Mouse (Mus musculus) fibroblast of lung, adult 2 months (primary cell): ENCODE data around the gene Tceal3.
"Not testable (repeated sequence)": the region's sequence is repeated elsewhere in the genome, so short reads cannot be mapped to it uniquely, and the experiment has no call there.

ENCODE experiments used
- DNase-seq: peaks from one replicate; pipeline ENCODE4 v3.0.0-alpha.2; 2011; ENCODE audit warnings: low read depth

The Tceal3 gene

GRCm38 (mm10) chrX:136590199-136590896 is at the start of gene Tceal3:
Tceal3 (plus strand) TSS chrX:136590842.
- no peak for DNase-seq

GRCm38 (mm10) chrX:136543956-136544355 is 46.7 kb upstream of the Tceal3 start, which contains the start of gene Kir3dl2:
Kir3dl2 (minus strand) TSS chrX:136544056.
- not testable (repeated sequence) for DNase-seq

DNA sequence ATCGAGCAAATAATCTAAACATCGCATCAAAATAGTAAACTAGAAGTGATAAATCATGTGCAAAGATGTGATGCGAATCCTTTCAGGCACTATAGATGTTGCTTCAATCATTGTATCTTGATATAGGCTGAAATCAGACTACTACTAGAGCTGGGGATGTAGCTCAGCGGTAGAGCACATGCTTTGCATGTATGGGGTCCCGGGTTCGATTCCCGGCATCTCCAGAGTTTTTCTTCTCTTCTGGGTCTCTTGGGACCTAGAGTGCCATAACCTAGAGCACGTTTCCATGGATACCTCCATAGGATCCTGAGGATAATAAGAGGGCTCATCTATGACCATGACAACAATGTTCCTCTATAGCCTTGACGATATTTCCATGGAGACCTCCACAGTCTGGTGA is 21.5 kb upstream of the Tceal3 start:
- DNase-seq, result not testable (repeated sequence)

GRCm38 (mm10) chrX:136584617-136585016 is 6.0 kb upstream of the Tceal3 start:
- DNase-seq, result no peak

GRCm38 (mm10) chrX:136590897-136591257 is 235 bp downstream of the Tceal3 start:
- no peak for DNase-seq

DNA sequence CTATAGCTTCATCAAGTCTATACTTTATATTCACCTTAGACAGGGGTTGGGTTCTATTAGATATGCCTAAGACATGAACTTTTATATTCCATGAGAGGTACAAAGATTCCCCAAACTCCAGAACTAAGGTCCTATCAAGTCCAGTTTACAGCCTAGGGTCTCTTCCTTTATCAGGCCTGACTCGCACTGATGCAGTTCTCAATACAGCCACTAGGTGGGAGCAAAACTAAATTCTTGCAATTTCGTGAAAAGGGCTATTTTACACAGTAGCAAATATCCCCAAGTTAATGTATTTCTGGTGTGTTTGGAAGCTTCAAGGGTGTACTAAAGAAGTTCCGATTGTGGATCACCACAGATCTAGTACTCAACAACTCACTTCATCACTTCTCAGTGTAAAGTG is 8.8 kb downstream of the Tceal3 start:
- no peak for DNase-seq

DNA sequence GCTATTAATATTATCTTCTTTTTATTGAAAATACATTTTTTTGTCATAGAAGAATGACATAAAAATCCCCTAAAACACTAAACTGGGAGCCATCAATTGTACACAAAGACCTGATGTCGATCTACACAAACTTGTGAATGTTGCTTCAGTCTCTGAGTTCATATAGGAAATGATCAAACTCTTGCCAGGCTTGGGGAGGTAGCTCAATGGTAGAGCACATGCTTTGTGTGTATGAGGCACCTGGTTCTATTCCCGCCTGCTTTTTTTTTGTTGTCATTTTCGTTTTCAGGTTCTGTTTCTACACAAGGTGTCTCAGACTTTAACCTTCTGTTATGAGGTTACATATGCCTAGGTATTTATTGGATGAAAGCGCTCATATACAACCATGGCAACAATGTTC is 16.3 kb downstream of the Tceal3 start:
- no peak for DNase-seq

DNA sequence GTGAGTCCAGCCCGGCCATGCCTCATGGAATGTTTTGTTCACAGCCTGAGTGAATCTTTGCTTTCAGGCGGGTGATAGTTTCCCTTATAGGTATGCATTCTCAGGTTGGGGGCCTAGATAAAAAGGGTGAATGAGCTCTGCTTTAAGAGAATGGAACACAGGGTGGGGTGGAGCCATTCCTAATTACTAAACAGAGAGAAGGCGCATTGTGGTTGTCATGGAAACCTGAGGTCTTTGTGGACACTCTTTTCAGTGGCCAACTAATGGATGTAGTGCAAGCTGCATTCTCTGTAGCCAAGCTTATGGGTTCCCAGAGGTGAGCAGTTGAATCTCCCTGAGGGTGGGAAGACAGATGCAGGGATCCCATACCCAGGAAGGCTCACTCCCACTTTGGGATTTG is 16.8 kb downstream of the Tceal3 start:
- DNase-seq, result no peak

- no peak for DNase-seq
Measured at GRCm38 (mm10) chrX:136611346-136611745, 20.7 kb downstream of the Tceal3 start.

DNA sequence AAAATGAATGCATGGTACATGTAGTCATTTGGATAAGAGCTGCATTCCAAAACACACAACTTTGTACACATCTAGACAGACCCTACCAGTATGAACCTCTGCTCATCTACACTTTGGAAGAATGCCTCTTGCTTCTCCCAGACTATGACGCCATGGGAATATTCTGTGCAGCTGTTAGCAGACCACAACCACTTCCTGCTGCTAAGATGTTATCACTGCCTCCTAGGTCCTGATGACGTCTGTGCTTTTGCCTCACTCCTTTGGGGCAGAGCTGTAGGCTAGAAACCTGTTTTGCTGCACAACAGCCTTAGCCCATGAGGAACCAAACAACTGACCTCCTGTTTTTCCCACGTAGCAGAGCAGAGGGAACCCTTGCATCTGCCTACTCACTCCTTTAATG is 25.2 kb downstream of the Tceal3 start:
- DNase-seq, result not testable (repeated sequence)

DNA sequence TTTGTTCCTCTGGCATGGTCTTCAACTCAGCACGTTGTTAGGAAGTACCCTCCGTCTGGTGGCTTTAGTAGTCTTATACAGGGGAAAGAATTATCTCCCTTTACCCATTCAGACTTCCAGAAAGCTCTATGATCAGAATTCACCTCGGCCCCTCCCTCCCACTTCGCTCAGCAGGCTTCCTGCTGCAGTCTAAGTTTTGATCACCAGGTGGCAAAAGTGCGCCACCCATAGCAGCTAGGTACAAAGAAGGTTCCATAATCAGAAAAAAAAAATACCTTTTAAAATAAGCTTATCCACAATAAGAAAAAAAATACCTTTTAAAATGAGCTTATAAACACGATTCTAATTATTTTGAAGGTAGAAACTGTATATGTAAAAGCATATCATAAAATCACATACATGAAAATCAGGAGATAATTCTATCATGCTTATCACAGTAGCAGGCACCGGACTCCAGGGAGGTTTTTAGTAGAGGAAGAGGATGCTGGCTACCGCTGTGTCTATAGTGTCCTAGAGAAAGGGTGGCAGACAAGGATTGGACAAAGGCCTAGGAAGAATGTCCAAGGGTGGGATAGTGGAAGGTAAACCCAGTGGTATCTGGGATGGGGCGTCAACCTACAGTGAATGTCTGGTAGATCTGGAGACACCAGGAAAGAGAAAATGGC is 34.4 kb downstream of the Tceal3 start:
- DNase-seq, result peak; percentile 7

GRCm38 (mm10) chrX:136625959-136626358 is 35.3 kb downstream of the Tceal3 start:
- no peak for DNase-seq

DNA sequence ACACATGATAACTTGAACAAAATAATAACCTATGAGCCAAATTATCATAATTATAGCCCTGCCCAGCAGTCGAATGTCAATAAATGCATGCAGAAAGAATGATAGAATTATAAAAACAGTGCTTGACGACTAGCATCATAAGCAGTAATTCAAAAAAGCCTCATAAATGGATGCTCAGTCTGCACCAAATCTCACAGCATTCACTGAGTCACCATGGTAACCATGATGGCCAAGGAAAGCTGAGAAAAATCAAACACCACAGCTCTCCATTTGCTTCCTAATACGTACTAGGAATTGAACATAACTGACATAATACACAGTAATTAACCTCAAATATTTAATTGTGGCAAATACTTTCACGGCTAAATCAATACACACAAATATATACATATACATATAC is 44.5 kb downstream of the Tceal3 start:
- no peak for DNase-seq

DNA sequence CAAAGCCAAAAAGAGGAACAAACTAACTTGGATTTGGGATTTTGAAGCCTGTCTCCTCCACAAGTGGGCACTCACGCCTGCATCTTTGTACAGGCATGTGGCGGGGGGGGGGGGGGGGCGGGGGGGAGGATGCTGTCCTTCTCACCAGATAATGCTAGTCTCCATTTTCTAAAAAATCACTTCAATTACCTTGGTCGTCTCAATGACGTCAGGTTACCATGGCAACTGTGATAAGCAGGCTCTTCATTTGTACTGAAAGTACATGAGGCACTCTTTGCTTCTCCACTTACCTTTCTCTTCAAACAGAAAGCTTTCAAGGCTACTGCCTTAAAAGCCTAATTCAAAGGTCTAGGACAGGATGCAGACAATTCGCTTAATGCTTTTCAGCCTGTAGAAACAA is 49.1 kb downstream of the Tceal3 start:
- DNase-seq, result no peak

DNA sequence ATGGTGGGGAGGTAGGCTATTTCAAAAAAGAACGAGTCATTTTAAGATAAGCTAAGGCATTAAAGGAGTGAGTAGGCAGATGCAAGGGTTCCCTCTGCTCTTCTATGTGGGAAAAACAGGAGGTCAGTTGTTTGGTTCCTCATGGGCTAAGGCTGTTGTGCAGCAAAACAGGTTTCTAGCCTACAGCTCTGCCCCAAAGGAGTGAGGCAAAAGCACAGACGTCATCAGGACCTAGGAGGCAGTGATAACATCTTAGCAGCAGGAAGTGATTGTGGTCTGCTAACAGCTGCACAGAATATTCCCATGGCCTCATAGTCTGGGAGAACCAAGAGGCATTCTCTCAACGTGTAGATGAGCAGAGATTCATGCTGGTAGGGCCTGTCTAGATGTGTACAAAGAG is 55.2 kb downstream of the Tceal3 start:
- DNase-seq, result not testable (repeated sequence)

- DNase-seq, result no peak
Measured at GRCm38 (mm10) chrX:136666281-136666706, 75.7 kb downstream of the Tceal3 start.

- DNase-seq, result not testable (repeated sequence)
Measured at GRCm38 (mm10) chrX:136666762-136667464, 76.3 kb downstream of the Tceal3 start.

DNA sequence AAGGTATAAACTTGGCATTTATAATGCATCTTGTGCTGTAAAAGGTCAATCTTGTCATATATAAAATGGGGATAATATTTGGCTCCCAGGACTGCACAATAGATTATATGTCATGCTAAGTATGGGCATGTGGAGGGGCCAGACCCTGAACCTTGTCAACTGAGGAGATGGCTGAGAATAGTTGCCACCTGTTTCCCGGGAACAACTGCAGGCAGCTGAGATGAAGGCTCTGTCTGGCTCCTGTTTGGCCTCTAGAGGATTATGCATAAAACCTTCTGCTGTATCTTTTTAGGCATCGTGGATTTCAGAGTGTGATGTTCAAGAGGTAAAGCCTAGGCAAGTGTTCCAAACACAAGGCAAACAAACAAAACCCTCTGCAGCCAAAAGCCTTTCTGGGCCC is 78.2 kb downstream of the Tceal3 start:
- DNase-seq, result no peak

GRCm38 (mm10) chrX:136680989-136681388 is 90.3 kb downstream of the Tceal3 start:
- no peak for DNase-seq

- DNase-seq, result not testable (repeated sequence)
Measured at GRCm38 (mm10) chrX:136691606-136692293, 101.1 kb downstream of the Tceal3 start.

DNA sequence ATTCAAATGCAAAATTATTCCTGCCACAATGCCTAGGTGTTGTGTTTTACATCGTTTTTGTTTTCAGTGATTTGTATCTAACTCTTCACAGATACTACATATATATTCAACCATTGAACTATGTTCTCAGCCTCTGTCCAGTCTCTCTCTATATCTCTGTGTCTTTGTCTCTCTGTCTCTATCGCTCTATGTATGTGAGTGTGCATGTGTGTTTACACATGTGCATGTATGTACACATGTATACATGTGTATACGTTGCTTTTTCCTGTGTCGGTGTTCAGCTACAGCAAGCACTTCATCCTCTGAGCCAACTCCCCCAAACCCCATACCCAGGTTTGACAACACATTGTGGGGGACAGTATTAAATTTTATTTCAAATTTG is 101.6 kb downstream of the Tceal3 start:
- DNase-seq, result no peak

GRCm38 (mm10) chrX:136693196-136693595 is 102.6 kb downstream of the Tceal3 start:
- DNase-seq, result no peak
